Mouse (Mus musculus): ENCODE measurements at regions not wholly inside any gene's neighbourhood (a gene's known extent, or its start where the extent isn't known, plus 50 kb on each side); places are given as distances from the start of the nearest gene placed in this dataset.
"Not testable (repeated sequence)": the region's sequence is repeated elsewhere in the genome, so short reads cannot be mapped to it uniquely, and the experiment has no call there.

GRCm38 (mm10) chr16:82661015-82661414 lies 167.2 kb upstream of the Gm21833 start:
- peak; percentile 48 to 50 for DNase-seq (ENCODE audit: low spot score in 2 of 2)

DNA sequence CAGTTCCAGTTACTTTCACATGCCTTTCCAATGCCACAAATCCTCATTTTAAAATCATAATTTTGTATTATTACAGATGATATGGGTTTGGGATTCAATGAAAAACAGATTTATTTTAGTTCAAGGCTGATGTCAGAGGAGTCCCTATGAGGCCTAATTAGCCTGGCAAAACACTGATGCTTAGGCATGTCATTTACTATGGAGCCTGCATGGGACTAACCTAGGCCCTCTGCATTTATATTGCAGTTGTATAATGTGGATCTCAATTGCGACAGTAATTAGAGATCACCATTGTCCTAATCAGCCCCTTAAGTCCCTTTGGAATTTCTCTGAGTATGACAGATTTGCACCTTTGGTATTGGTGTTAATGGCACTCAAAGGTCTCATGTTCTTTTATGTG lies 153.3 kb upstream of the Gm21833 start:
- no peak for DNase-seq (ENCODE audit: low spot score in 2 of 2)

GRCm38 (mm10) chr16:82683113-82683512 lies 145.1 kb upstream of the Gm21833 start:
- DNase-seq (ENCODE audit: low spot score in 2 of 2): not testable (repeated sequence)

DNA sequence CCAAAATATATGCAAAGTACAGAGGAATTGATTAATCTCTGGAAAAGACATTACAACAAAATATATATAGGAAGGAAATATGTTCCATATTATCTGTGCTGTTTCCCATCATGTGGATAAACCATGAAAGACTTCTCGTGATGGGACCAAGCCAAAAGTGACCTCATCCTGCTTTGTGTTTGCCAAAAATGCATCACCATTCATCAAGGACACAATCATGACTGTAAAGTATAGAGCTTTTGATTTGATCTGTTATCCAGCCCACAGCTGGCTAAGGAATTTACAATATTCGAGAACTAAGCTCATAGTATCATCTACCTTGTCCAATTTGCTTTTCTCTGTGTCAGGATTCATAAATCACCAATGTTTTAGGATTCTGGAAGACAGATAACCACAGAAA lies 127.3 kb upstream of the Gm21833 start:
- no peak for DNase-seq (ENCODE audit: low spot score in 2 of 2)

DNA sequence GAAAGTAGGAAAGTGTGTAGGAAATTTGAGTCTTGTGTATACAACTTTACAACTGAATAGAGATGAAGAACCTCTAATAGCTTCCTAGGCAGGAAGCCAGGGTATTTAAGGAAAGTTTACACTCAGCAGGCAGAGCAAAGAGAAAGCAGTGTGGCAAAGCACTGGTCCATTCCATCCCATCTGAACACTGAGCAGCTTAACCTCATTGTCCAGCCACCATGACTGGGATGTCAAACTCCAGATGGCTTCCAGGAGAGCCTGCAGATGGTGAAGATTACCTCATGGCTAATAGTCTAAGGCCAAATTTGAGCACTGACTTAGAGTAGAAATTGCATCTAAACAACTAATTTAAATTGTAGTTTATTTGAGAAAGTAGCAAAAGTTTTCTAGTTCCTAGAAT lies 117.0 kb upstream of the Gm21833 start:
- no peak for DNase-seq (ENCODE audit: low spot score in 2 of 2)

DNA sequence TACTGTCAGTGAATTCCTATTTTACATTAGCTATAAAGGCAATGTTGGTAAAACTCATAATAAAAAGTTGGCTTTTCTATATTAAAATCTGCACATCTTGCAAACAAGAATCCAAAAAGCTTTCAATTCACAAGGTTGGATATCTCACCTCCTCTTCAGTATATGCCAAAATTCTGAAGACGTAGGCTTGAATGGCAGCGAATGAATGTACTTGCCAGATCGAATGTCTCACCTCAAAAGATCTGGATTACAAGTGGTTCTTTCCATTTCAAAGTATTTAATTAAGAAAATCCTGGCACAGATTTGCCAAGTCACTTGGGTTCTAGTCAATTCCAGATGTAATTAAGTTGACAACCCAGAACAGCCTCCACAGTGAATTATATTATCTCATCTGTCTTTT lies 94.1 kb upstream of the Gm21833 start:
- no peak for DNase-seq (ENCODE audit: low spot score in 2 of 2)

GRCm38 (mm10) chr16:82758466-82758865 lies 69.7 kb upstream of the Gm21833 start:
- DNase-seq (ENCODE audit: low spot score in 2 of 2): no peak
